Mouse (Mus musculus) CH12.LX (cell line): ENCODE results near the gene Pdcd2. TPM values are rescaled to one million over a fixed set of nuclear protein-coding genes. Genes with fewer than 3 reads are reported as not detected.

Experiments
- DNase-seq: peaks from one replicate; pipeline ENCODE4 v3.0.0-alpha.2; 2013; ENCODE audit errors: extremely low read depth
- H3K27ac ChIP-seq: 2 replicates; pipeline ENCODE4 v1.5.1; 2012; ENCODE audit warnings: low read depth, mild to moderate bottlenecking, control low read depth, moderate library complexity; ENCODE audit not compliant: insufficient read depth
- H3K27me3 ChIP-seq: replicated peaks from 2 replicates; pipeline ENCODE3; 2012; ENCODE audit warnings: inconsistent platforms
- H3K36me3 ChIP-seq, 2 experiments: replicated peaks in 1 of 2; 2 replicates each; pipeline versions ENCODE3 to v1.6.1; 2012; ENCODE audit warnings: inconsistent platforms in 1 of 2, low read length in 1 of 2, mild to moderate bottlenecking in 1 of 2, mixed read lengths in 1 of 2, moderate library complexity in 1 of 2; ENCODE audit not compliant: control insufficient read depth in 1 of 2, insufficient read depth in 1 of 2
- H3K4me1 ChIP-seq, 2 experiments: 2 replicates each; pipeline ENCODE4 v1.6.1; 2012; ENCODE audit warnings: inconsistent platforms in 1 of 2, moderate library complexity in 1 of 2; ENCODE audit not compliant: insufficient read depth in 2 of 2, control insufficient read depth in 1 of 2
- H3K4me2 ChIP-seq: 2 replicates; pipeline ENCODE4 v1.6.1; 2012; ENCODE audit warnings: low read depth, mild to moderate bottlenecking, control low read depth; ENCODE audit not compliant: poor library complexity, insufficient read depth, severe bottlenecking
- H3K4me3 ChIP-seq, 3 experiments: fragments of 150-350 bp in 1 of 3; sonication (generic) in 1 of 3; replicated peaks in 1 of 3; 2 replicates each; pipeline versions ENCODE3 to v1.5.1; 2011 to 2012; ENCODE audit warnings: low read depth in 2 of 3, low read length in 2 of 3, mild to moderate bottlenecking in 2 of 3, moderate library complexity in 2 of 3, control low read depth in 1 of 3, improper control_type of control experiment in 1 of 3, inconsistent platforms in 1 of 3, mixed read lengths in 1 of 3; ENCODE audit not compliant: poor library complexity in 1 of 3
- H3K79me2 ChIP-seq: replicated peaks from 2 replicates; pipeline ENCODE4 v1.6.1; 2012; ENCODE audit warnings: mild to moderate bottlenecking, moderate library complexity; ENCODE audit not compliant: control insufficient read depth, poor library complexity, insufficient read depth, severe bottlenecking; ENCODE audit errors: extremely low read depth
- H3K9ac ChIP-seq: 2 replicates; pipeline ENCODE4 v1.6.1; 2012; ENCODE audit warnings: low read depth, mild to moderate bottlenecking, control low read depth, moderate library complexity; ENCODE audit not compliant: insufficient read depth
- H3K9me3 ChIP-seq: replicated peaks from 2 replicates; pipeline ENCODE3; 2012; ENCODE audit warnings: low read length, inconsistent platforms, mixed read lengths
- BHLHE40 ChIP-seq: IDR thresholded peaks from 2 replicates; pipeline ENCODE4 v1.6.1; 2011; ENCODE audit warnings: mild to moderate bottlenecking, low read depth, low read length, improper control_type of control experiment
- CTCF ChIP-seq, 2 experiments: IDR thresholded peaks in 1 of 2; conservative IDR thresholded peaks in 1 of 2; 2 replicates each; pipeline ENCODE4 v1.5.1; 2011 to 2012; ENCODE audit warnings: low read depth in 2 of 2, low read length in 2 of 2, improper control_type of control experiment in 1 of 2, inconsistent platforms in 1 of 2, mild to moderate bottlenecking in 1 of 2, moderate library complexity in 1 of 2
- E2F4 ChIP-seq: IDR thresholded peaks from 2 replicates; pipeline ENCODE4 v1.6.1; 2011; ENCODE audit warnings: low read depth, low read length, improper control_type of control experiment; ENCODE audit not compliant: insufficient replicate concordance
- ELF1 ChIP-seq: IDR thresholded peaks from 2 replicates; pipeline ENCODE4 v1.6.1; 2014; ENCODE audit warnings: low read depth, mild to moderate bottlenecking, inconsistent platforms, low read length, improper control_type of control experiment
- EP300 ChIP-seq: IDR thresholded peaks from 2 replicates; pipeline ENCODE4 v1.6.1; 2011; ENCODE audit warnings: low read length, improper control_type of control experiment
- ETS1 ChIP-seq: conservative IDR thresholded peaks from 2 replicates; pipeline ENCODE4 v1.6.1; 2012; ENCODE audit warnings: low read depth, mild to moderate bottlenecking, inconsistent platforms, low read length, improper control_type of control experiment, moderate library complexity
- HCFC1 ChIP-seq: IDR thresholded peaks from 2 replicates; pipeline ENCODE4 v1.6.1; 2012; ENCODE audit warnings: low read depth, mild to moderate bottlenecking, inconsistent platforms, low read length, improper control_type of control experiment
- IRF4 ChIP-seq: IDR thresholded peaks from 2 replicates; pipeline ENCODE4 v1.6.1; 2014; ENCODE audit warnings: low read depth, mild to moderate bottlenecking, inconsistent platforms, low read length, improper control_type of control experiment
- JUND ChIP-seq: conservative IDR thresholded peaks from 2 replicates; pipeline ENCODE4 v1.6.1; 2011; ENCODE audit warnings: low read depth, low read length, improper control_type of control experiment
- KAT2A ChIP-seq: IDR thresholded peaks from 2 replicates; pipeline ENCODE4 v1.6.1; 2012; ENCODE audit warnings: low read length, improper control_type of control experiment, inconsistent platforms; ENCODE audit not compliant: insufficient replicate concordance
- MAFK ChIP-seq: IDR thresholded peaks from 2 replicates; pipeline ENCODE4 v1.6.1; 2011; ENCODE audit warnings: low read length, improper control_type of control experiment; ENCODE audit not compliant: insufficient replicate concordance
- MAX ChIP-seq: IDR thresholded peaks from 2 replicates; pipeline ENCODE4 v1.6.1; 2011; ENCODE audit warnings: low read length, improper control_type of control experiment
- MEF2A ChIP-seq: IDR thresholded peaks from 2 replicates; pipeline ENCODE4 v1.6.1; 2014; ENCODE audit warnings: low read depth, mild to moderate bottlenecking, inconsistent platforms, low read length, improper control_type of control experiment, borderline replicate concordance
- MYC ChIP-seq: IDR thresholded peaks from 2 replicates; pipeline ENCODE4 v1.6.1; 2011; ENCODE audit warnings: low read depth, mild to moderate bottlenecking, improper control_type of control experiment, low read length
- PAX5 ChIP-seq: IDR thresholded peaks from 2 replicates; pipeline ENCODE4 v1.6.1; 2012; ENCODE audit warnings: low read length, inconsistent platforms, mixed read lengths
- POLR2A ChIP-seq: IDR thresholded peaks from 2 replicates; pipeline ENCODE4 v1.6.1; 2011; ENCODE audit warnings: low read depth, mild to moderate bottlenecking, improper control_type of control experiment, low read length
- RAD21 ChIP-seq: IDR thresholded peaks from 2 replicates; pipeline ENCODE4 v1.6.1; 2011; ENCODE audit warnings: low read depth, mild to moderate bottlenecking, low read length, improper control_type of control experiment, moderate library complexity
- RCOR1 ChIP-seq: conservative IDR thresholded peaks from 2 replicates; pipeline ENCODE4 v1.6.1; 2012; ENCODE audit warnings: low read depth, mild to moderate bottlenecking, inconsistent platforms, low read length, improper control_type of control experiment
- SMC3 ChIP-seq: IDR thresholded peaks from 2 replicates; pipeline ENCODE4 v1.6.1; 2011; ENCODE audit warnings: low read depth, low read length, improper control_type of control experiment
- TBP ChIP-seq: conservative IDR thresholded peaks from 2 replicates; pipeline ENCODE4 v1.6.1; 2011; ENCODE audit warnings: low read depth, low read length, improper control_type of control experiment
- TCF12 ChIP-seq: IDR thresholded peaks from 2 replicates; pipeline ENCODE4 v1.6.1; 2014; ENCODE audit warnings: low read depth, mild to moderate bottlenecking, inconsistent platforms, low read length, improper control_type of control experiment
- USF1 ChIP-seq: IDR thresholded peaks from 2 replicates; pipeline ENCODE4 v1.6.1; 2014; ENCODE audit warnings: low read depth, mild to moderate bottlenecking, inconsistent platforms, low read length, improper control_type of control experiment
- ZKSCAN1 ChIP-seq: IDR thresholded peaks from 2 replicates; pipeline ENCODE4 v1.6.1; 2012; ENCODE audit warnings: low read depth, inconsistent platforms, low read length, improper control_type of control experiment, borderline replicate concordance
- ZMIZ1 ChIP-seq: IDR thresholded peaks from 2 replicates; pipeline ENCODE4 v1.6.1; 2012; ENCODE audit warnings: low read depth, mild to moderate bottlenecking, inconsistent platforms, low read length, improper control_type of control experiment
- dilution Hi-C: fragments of 300-500 bp; cut with MboI; formaldehyde crosslinking; loops from 2 replicates; pipeline ENCODE4 v1.14.3; 2020; ENCODE audit warnings: low sequenced_read_pairs; ENCODE audit not compliant: extremely low pct_unique_long_range_greater_than_20kb, extremely low pct_ligation_motif_present
- in situ Hi-C: fragments of 300-500 bp; cut with MboI; formaldehyde crosslinking; loops from 3 replicates; pipeline ENCODE4 v1.14.3; 2019; ENCODE audit warnings: low sequenced_read_pairs, low pct_ligation_motif_present, low pct_unique_long_range_greater_than_20kb, mixed read lengths
- polyA plus RNA-seq: library from polyadenylated mRNA; unstranded; fragments of >175 nt; gene quantifications from 2 replicates; pipeline ENCODE4 v1.2.1, GENCODE M21; 2012; ENCODE audit warnings: low read depth; ENCODE audit not compliant: insufficient read length
- total RNA-seq, 2 experiments: library from RNA; depleted of rRNA; stranded (reverse); fragments of 300-350 nt in 1 of 2; fragments of >200 nt in 1 of 2; gene quantifications; 2 replicates each; pipeline ENCODE4 v1.2.3; 2012 to 2014

Gene Pdcd2
- total and polyA plus RNA-seq, 3 experiments: 78.2 to 106 (median 98.6) TPM

GRCm38 (mm10) chr17:15559946-15560345 is 32.8 kb upstream of the Pdcd2 start:
- no peak overlapping the region for H3K9ac ChIP-seq
- H3K27ac ChIP-seq: no peak overlapping the region
- H3K36me3 ChIP-seq: peaks cover 0 to 12% of the 10 kb centered on the region in 2 experiments
- dilution Hi-C loops (no loop called here), in situ Hi-C loops (no loop called here)
- DNase-seq: no peak
- H3K4me2 ChIP-seq: no peak overlapping the region
- H3K79me2 ChIP-seq: no peaks in the 10 kb centered on the region
- H3K4me3 ChIP-seq: no peak overlapping the region
- H3K9me3 ChIP-seq: no peaks in the 10 kb centered on the region
- no peaks in the 10 kb centered on the region for H3K27me3 ChIP-seq
- TF ChIP-seq USF1 (no peak), MYC (0 out of 2 replicates have a peak, but pooled peaks have one; percentile 29), MAFK (no peak), SMC3 (peak; percentile 29; the same call in 1 of the 2 replicates), CTCF (conservative IDR thresholded peaks at IDR 0.05 in 1 of 2, IDR thresholded peaks at IDR 0.05 in 1 of 2; ENCODE audit: low read depth in 2 of 2, low read length in 2 of 2) (peak in 1 of 2 experiments; percentile 38; a peak in 1 of 4 replicates), RAD21 (peak; percentile 22), E2F4 (no peak)
- peaks cover 3 to 10% of the 10 kb centered on the region in 2 experiments; a peak in 2 of 4 replicates for H3K4me1 ChIP-seq

DNA sequence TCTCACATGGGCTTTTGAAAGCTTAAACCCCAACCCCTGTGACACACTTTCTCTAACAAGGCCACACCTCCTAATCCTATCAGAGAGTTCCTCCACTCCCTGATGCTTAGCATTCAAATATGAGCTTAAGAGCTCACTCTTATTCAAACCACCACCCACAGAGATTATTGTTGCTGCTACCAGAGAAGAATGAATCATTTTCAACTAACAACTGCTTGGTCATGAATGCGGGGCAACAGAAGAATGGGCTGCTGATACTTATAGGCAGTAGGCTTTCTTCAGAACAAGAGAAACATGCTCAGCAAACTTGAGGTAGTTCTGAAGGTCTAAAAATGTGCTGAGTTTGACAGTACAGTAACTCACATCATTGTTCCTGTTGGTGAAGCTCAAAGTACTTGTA is 22.6 kb upstream of the Pdcd2 start:
- H3K36me3 ChIP-seq: peaks cover 7 to 39% of the 10 kb centered on the region in 2 experiments
- H3K27ac ChIP-seq: no peak overlapping the region
- H3K4me3 ChIP-seq: no peak overlapping the region
- H3K27me3 ChIP-seq: no peaks in the 10 kb centered on the region
- H3K9me3 ChIP-seq: peaks cover 7% of the 10 kb centered on the region
- TF ChIP-seq ZKSCAN1: no peak
- TF ChIP-seq PAX5: no peak
- no peak for TF ChIP-seq BHLHE40
- no peak for TF ChIP-seq EP300
- TF ChIP-seq, all 38 proteins: peak for 0
- Histone ChIP-seq H3K4me1 (peaks cover 0 to 15% of the 10 kb centered on the region in 2 experiments; a peak in 2 of 4 replicates), H3K4me2 (no peak overlapping the region), H3K9ac (no peak overlapping the region), H3K79me2 (no peaks in the 10 kb centered on the region)
- in situ Hi-C loops (loop anchor here (25.0 kb wide), 1 partner anchor 163 kb away; the partner anchor contains the start of gene Chd1), dilution Hi-C loops (no loop called here)
- DNase-seq: no peak

DNA sequence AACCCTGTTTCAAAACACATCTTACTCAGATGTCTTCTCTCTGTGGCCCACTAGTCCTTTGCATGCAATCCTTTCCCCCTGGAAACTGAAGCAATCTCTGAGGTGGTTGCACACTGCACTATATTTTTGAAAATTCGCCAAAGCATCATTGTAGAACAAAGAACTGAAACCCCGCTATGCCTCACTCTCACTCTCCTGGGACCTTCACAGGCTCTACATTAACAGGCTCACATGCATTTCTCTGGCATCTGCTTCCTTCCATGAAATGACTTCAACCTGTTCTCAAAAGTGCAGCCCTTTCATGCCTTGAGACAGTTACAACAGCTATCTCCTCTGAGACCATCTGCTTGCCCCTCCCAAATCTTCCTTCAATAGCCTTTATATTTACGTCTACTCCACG is 19.3 kb upstream of the Pdcd2 start:
- Histone ChIP-seq H3K36me3 (peaks cover 5 to 19% of the 10 kb centered on the region in 2 experiments), H3K27ac (peak overlapping the region; percentile 76), H3K9ac (no peak overlapping the region), H3K79me2 (no peaks in the 10 kb centered on the region), H3K4me1 (peaks cover 0 to 15% of the 10 kb centered on the region in 2 experiments; a peak in 2 of 4 replicates), H3K27me3 (no peaks in the 10 kb centered on the region), H3K4me2 (peak overlapping the region; percentile 95), H3K4me3 (no peak overlapping the region), H3K9me3 (peaks cover 15% of the 10 kb centered on the region)
- DNase-seq: peak; percentile 95
- dilution Hi-C loops: no loop called here
- in situ Hi-C loops: loop anchor here (25.0 kb wide), 1 partner anchor 166 kb away; the partner anchor contains the start of gene Chd1
- TF ChIP-seq ZMIZ1 (no peak), EP300 (peak; percentile 95), MAFK (peak; percentile 42; the same call in 1 of the 2 replicates), TCF12 (peak; percentile 84), ETS1 (peak; percentile 84), MYC (peak; percentile 84), TBP (0 out of 2 replicates have a peak, but pooled peaks have one; percentile 40), USF1 (no peak), ZKSCAN1 (no peak), RCOR1 (0 out of 2 replicates have a peak, but pooled peaks have one; percentile 57), IRF4 (peak; percentile 98), MAX (peak; percentile 69; the same call in 1 of the 2 replicates), POLR2A (no peak), ELF1 (peak; percentile 20; the same call in 1 of the 2 replicates), HCFC1 (no peak; the same call in 1 of the 2 replicates), KAT2A (0 out of 2 replicates have a peak, but pooled peaks have one; percentile 54), JUND (peak; percentile 56; the same call in 1 of the 2 replicates), BHLHE40 (peak; percentile 89), MEF2A (peak; percentile 63; the same call in 1 of the 2 replicates)
